Mouse (Mus musculus) lung, postnatal 0 days (tissue): ENCODE data around the gene Efna4.

Experiments
- CTCF ChIP-seq: IDR thresholded peaks from 2 replicates; pipeline ENCODE4 v1.5.1; 2016; ENCODE audit warnings: antibody characterized with exemption, mild to moderate bottlenecking
- EP300 ChIP-seq: IDR thresholded peaks from 2 replicates; pipeline ENCODE4 v1.6.1; 2016; ENCODE audit warnings: antibody characterized with exemption, mild to moderate bottlenecking, control low read depth

- peak; percentile 48 for TF ChIP-seq CTCF
- TF ChIP-seq EP300: no peak
Measured at GRCm38 (mm10) chr3:89288503-89288928, 49.3 kb downstream of the Efna4 start.
